Mouse (Mus musculus): ENCODE measurements around the gene Isca2.

Gene Isca2

DNA sequence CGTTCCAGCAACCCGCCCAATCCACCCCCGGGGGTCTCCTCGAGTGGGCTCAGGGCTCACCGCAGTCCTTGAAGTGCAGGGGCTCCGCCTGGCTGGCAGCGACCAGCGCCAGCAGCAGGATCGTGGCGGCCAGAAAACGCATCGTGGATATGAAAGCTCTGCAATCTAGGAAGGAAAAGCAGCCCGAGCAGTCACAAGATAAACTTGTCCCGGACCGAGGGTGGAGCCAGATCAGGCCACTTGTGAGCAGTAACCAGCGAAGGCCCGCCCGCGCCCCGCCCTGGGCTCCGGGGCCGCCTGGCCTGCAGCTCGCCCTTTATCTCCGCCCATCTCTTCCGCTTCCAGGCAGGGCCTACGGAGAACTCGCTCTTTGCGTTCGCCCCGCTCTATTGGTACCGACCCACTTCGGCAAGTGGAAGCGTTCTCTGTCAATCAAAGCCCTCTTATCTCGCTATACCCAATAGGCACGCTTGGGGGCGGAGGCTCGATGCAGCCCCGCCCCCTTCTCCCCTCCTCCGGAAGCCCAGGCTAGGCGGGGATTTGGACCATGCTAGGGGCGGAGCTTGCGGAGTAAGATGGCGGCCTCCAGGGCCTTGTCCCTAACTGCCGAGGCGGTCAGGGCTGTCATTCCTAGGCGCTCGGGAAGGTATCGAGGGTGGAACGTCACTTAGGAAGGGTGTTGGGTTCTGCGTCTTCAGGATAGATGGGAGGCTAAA lies at the start of gene Isca2, which contains the start of gene Npc2:
Isca2 (plus strand) TSS at position 526 of the 716 bp plus-strand sequence.
Npc2 (minus strand) TSS at position 427 of the 716 bp plus-strand sequence.
- peak; percentile 99 for DNase-seq (ENCODE audit: low spot score)

DNA sequence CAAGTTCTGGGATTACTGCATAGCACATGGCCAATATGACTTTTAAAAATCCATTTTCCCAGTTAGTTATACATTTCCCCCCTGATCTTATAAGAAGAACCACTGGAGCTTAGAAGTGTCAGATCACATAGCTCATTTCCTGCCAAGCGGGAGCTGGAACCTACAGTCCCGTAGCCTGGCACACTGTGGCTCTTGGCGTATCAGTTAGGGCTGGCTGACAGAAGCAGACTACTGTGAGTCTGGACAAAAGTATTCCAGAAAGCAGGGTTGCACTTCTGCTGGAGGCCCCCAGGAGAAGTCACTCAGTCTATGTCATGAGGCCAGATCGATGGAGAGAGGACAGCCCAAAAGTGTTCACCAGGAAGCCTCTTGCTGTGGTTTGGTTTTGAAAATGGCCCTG lies 46.7 kb upstream of the Isca2 start:
- DNase-seq (ENCODE audit: low spot score) = no peak

DNA sequence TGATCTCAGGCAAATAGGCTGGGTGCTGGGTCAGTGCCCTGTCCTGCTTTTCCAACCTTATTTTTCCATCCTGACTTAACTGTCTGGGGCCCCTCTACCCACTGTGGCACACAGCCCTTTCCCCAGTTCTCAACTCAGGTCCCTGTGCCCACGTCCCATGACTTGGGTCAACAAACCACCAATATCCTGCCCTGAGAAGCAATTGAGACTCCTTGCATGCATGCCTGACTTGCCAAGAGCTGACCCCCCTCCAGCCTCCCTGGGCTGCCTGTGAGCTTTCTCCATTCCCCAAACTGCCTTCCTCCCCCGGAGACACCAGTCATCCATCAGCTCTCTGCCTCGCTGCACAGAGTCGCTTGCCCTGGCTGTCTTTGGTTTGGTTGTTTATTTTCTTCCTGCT lies 46.1 kb upstream of the Isca2 start:
- DNase-seq (ENCODE audit: low spot score) = no peak

DNA sequence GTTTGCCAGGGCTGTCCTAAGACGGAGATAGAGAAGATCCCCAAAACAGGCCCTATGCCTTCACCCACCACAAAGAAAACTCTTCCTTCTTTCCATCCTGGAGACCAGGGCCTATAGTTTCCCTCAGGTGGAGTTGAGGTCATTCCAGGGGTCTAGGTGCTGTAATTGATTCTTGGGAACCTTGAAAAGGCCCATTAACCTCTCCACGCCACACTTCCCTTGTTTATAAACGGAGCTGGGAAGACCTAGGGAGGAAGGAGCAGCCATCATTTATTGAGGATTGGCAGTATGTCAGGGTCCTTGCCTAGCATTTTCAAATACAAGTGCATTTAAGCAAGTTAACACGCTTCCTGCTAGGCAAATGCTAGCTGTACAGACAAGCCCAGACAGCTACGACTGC lies 45.6 kb upstream of the Isca2 start:
- no peak for DNase-seq (ENCODE audit: low spot score)

DNA sequence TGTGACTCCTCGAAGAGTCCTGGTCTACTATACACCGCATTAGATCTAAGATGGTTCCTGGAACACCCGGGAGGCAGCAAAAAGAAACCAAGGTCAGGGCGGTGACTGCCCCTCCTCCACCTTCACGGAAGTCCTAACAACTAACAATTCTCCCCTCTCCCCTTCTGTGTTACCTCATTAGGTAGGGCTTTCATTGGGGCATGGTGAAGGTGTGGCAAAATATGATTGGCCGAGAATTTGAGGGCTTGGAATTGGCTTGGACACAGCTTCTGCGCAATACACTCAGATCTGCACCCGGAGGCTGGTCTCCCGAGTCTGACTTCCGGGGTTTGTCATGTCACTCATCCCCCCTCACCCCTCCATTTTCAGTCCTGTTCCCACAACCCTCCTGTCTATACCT lies 44.6 kb upstream of the Isca2 start:
- DNase-seq (ENCODE audit: low spot score) = no peak

DNA sequence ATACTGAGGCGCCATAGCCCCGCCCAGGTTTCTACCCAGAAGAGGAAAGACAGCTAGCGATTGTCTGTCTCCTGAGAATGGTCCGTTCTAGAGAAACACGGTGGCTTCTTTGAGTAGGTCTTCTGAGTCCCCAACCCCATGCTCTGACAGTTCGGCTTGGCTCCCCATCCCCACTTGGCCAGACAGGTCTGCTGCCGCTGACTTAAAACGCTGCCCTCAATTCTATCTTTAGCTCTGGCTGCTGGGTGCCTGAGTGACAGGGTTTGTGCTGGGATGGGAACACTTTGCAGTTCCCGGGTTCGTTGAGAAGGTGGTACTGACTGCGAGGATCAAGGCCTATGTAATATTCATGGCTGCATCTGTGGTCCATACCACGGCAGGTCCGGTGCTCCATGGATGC lies 39.7 kb upstream of the Isca2 start:
- no peak for DNase-seq (ENCODE audit: low spot score)

DNA sequence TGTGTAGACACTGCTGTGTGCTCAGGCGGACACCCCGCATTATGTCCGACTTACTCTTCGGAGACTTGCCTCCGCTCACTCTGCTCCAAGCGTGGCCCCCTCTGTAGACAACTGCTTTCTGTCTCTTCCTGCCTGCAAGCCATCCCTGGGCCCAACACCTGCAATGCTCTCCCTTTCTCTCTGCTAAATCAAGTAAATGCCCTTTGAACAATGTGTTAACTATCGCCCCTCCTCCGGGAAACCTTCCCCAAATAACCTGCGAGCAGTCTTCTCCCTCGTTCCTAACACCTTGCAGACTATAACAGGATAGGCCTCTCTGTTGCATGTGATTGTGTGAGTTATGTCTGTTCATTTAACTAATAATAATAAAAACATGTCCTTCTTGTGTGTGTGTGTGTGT lies 29.6 kb upstream of the Isca2 start:
- DNase-seq (ENCODE audit: low spot score) = no peak

DNA sequence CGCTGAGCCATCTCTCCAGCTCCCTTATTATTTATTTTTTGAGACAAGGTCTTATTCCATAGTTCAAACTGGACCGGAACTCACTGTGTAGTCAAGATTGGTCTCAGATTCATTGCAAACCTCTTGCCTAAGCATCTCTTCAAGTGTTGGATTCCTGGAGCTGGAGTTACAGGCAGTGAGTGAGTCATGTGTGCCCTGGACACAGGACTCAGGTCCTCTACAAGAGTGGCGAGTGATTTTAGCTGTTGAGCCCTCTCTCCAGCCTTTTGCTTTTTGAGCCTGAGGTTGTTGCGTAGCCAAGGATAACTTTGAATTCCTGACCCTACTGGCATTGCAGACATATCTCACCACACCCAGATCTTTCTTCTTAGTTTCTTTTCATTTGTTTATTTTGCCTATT lies 27.4 kb upstream of the Isca2 start:
- no peak for DNase-seq (ENCODE audit: low spot score)

DNA sequence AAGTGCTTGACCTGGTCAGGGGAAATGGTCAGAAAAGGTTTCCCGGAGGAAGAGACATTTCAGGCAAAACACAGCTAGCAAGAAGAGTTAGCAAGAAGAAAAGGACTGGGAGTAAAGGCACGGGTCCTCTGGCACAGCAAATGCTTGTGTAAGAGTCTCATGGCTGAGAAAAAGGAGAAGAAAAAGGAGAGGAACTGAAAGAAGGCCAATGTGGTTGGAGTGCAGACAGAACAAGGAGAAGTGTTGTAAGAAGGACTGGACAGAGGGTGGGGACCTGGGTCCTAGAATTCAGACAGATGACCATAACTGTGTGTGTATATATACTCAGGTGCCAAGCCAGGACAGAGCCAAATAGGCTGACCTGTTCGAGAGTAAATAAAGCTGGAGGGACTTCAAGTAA lies 24.9 kb upstream of the Isca2 start:
- no peak for DNase-seq (ENCODE audit: low spot score)

DNA sequence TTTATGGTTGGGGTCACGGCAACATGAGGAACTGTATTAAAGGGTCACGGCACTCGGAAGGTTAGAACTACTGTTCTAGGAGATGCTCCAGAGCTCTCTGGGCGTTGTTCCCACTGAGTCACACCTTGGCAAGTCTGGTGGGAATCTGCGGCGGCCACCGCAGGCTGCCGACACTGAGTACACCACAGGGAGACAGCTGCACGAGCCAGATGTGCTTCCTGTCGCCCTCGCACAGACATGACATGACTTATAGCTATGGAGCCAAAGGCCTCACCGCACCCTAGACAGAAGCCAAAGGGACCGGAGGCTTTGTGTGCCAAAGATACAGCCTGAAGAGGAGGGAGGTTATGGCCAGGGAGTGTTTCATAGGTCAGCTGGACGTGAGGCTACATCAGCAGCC lies 22.4 kb upstream of the Isca2 start:
- no peak for DNase-seq (ENCODE audit: low spot score)

DNA sequence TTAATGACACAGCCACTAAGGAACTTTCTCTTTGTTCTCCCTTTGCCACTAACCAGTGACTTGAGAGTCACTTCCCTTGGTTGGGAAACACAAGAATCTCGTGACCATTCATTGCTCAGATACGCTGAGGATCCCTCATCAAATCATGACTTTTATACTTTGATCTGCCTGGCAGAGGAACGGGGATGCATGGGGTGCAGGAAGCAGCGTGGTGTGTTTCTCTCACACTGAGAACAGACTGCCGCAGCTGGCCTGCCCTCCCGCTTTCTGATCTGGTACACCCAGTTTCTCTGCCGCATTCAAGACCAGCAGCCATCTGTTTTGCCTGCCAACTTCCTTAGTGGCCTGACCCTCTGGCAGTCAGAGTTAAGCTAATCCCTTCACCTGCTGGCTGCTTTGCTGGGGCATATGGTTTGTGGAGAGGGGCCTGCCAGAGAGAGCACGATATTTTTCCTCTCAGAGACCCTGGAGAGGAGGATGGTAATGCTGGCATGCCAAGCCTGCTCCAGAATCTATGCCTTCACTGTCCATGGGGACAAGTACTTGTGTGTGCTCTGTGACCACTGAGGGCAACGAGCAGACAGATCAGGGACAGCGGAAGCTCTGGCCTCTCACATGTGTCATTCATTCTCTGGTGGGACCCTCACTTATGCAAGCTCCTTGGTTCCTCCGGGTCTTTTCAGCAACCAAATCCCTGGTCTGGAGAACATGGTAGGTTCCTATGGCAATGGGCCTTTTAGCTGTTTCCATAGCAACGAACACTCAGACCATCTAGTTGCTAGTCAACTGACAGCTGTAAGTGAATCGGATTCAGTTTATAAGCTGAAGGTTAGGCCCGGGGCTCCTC lies 20.7 kb upstream of the Isca2 start:
- no peak for DNase-seq (ENCODE audit: low spot score)

DNA sequence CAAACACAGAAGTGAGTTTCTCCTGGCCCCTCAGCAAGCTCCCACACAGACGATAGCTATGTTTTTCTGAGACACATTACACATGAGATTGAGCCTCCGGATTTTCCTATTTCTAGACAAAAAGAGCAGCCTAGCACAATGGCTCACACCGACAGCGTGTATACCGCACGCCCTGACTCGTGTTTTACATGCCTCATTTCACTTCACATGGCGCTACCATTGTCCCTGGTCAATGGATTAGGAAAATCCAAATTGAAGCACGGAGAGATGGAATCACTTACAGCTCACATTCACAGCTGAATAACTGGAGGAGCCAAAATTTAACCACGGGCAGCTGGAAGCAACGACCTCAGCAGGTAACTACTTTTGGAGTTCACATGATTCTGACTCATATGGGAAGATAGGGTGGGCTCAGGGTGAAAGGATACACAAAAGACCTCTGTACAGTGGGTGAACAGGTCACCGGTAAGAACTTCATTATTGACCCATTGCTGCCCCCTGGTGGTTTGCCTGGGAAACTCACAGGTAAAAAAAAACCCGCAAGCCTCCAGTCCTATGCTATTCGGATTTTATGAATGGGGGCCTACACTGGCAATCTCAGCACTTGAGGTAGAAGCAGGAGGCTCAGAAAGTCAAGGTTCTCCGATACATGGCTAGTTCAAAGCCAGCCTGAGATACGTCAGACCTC lies 17.9 kb upstream of the Isca2 start:
- DNase-seq (ENCODE audit: low spot score) = peak; percentile 65

DNA sequence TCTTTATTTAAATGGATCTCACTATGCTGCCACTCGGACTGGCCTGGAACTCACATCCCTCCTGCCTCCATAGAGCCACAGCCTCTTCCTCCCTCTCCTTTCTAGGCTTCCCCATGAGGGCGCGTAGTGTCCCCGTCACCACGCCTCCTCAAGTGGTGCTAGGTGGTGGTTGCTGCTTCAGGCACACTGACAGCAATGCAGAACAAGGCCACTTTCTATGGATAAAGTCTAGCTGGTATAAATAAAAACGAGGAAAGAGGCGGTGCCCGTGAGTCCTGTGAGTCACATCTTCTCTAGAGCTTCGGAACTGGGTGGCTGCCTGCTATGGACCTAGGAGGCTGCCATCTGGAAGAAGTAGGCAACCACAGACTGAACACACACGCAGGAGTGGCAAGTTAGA lies 17.0 kb upstream of the Isca2 start:
- DNase-seq (ENCODE audit: low spot score) = no peak

DNA sequence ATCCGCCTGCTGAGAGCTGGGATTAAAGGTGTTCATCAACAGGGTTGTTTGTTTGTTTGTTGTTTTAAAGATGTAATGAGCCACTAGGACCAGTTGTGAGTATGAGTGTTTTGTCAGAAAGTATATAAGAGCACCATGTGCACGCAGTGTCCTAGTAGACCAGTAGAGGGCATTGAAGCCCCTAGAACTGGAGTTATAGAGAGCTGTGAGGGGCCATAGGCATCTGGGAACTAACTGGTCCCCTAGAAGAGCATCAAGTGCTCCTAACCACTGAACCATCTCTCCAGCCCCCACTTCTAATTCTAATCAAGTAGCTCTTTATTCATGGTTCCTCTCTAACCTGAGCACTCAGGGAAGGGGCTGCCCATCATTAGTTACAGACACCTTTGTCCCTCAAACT lies 14.0 kb upstream of the Isca2 start:
- DNase-seq (ENCODE audit: low spot score) = no peak

DNA sequence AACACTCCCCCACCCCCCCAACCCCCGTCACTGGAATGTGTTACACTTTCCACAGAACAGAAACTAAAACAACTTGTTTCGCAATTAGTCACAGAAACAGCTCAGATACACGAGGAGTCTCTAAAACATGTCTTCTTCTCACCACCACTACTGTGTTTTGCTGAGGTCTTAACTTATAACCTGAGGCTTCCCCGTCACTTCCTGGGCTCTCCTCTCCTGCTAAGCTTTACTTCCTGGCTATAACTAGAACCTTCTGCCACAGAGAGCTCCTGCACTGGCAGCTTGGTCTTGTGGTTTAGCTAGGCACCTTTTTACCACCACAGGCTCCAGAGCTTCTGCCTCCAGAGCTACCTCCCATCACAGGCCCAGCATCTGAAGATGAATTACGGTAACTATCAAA lies 10.5 kb upstream of the Isca2 start:
- DNase-seq (ENCODE audit: low spot score) = no peak

DNA sequence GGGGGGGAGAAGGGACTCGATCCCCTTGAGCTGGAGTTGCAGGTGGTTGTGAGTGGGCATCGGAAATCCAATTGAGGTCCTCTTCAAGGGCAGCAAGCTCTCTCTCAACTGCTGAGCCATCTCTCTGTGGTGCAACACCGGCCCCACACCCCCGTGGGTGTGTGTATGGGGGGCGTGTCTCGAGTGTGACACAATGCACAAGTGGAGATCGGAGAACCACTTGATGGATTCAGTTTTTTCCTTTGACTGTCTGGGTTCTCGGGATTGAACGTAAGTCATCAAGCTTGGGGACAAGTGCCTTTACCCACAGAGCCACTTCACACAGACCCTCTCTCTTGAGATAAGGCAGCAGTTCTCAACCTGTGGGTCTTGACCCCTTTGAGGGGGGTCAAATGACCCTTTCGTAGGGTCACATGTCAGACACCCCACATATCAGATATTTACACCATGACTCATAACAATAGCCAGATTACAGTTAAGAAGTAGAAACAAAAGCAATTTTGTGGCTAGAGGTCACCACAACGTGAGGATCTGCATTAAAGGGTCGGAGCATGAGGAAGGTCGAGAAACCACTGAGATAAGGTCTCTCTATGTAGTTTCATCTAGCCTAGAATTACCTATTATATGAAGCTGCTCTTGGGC lies 9.4 kb upstream of the Isca2 start:
- no peak for DNase-seq (ENCODE audit: low spot score)

DNA sequence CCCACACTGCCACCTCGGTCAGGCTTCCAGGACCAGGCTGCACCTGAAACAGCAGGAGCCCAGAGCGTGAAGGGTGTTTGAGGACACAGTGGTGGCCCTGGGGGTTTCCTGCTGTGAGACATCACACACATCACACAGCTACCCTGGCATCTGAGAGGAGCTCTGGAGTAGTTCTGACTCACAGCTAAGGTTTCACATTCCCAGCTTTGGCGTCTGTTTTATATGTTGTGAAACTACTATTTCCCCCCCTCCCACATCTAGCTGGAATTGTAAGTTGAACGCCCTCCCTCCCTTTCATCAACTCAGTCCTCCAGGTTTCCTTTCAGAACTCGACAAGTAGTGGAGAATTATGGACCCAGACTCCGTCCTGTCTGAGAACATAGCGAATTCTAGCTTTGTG lies 8.3 kb upstream of the Isca2 start:
- DNase-seq (ENCODE audit: low spot score) = no peak

DNA sequence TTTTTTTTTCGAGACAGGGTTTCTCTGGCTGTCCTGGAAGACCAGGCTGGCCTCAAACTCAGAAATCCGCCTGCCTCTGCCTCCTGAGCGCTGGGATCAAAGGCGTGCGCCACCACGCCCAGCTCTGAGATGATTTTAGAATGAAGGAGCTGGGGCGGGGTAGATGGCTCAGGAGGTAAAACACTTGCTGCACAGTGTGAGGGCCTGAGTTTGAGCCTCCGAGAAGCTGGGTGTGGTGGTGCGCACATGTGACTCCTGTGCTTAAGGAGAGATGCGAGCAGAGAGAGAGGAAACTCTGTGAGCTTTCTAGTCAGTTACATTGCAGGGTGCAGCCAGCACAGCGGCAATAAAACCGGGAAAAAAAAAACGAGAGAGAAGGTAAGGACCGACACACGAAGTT lies 7.5 kb upstream of the Isca2 start:
- DNase-seq (ENCODE audit: low spot score) = no peak

DNA sequence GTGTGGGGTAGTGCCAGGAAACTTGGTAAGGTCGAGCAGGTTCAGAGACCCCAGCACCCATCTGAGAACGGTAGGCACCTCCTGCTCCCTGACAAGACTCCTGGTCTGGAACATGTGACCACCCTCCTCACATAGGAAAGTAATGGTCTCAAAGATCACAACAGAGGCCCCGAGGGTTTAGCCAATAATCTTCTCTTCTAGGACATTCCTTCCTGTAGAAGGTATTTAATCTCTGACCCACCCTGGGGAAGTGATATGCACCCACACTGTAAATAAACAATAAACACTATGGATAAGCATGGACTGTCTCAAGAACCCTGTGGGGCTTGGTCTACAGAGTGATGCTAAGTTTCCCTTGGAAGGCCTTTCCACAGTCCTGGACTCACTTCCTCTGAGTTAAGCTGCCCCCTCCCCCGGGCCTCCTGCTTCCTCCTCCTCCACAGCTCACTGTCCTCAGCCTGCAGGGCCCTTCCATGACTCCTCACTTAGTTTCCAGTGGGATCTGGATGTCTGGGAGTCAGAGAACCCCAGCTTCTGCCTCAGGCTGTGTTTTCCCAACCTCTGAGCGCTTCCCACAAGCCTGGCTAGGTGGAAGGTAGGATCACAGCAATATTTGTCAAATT lies 6.8 kb upstream of the Isca2 start:
- no peak for DNase-seq (ENCODE audit: low spot score)

DNA sequence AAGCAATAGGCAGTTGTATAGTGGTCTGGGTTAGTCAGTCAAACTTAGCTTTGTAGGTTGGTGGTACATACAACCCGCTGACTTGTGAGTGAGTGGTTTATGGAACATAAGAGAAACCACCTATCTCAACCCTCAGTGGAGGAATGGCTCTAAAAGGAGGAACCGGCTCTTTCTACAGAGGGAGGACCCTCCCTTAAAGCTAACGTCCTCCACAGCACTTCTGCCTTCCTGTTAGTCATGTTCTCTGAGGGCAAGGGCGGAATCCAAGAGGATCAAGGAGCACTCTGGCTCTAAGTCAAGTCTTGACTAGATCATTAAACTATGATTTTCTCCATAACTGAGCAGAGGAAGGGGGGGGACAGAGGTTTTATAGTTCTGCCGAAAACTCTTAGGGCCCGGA lies 5.5 kb upstream of the Isca2 start:
- no peak for DNase-seq (ENCODE audit: low spot score)

DNA sequence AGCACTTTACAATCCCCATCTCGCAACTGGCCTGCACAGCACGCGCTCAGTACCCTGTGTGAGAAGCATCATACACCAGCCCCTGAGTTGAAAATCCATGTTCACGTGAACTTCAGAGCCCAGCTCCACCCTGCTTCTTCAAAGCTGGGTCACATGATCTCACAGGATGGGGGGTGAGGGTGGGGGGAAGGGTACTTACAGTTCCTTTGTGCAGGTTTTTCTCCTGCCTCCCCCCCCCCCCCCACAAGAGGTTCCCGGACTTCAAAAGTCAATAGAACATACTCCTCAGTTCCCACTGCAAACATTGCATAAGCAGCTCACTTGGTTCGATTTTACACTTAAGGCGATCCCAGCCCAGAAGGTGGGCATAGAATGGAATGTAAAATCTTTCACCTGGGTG lies 3.4 kb upstream of the Isca2 start:
- DNase-seq (ENCODE audit: low spot score) = no peak

DNA sequence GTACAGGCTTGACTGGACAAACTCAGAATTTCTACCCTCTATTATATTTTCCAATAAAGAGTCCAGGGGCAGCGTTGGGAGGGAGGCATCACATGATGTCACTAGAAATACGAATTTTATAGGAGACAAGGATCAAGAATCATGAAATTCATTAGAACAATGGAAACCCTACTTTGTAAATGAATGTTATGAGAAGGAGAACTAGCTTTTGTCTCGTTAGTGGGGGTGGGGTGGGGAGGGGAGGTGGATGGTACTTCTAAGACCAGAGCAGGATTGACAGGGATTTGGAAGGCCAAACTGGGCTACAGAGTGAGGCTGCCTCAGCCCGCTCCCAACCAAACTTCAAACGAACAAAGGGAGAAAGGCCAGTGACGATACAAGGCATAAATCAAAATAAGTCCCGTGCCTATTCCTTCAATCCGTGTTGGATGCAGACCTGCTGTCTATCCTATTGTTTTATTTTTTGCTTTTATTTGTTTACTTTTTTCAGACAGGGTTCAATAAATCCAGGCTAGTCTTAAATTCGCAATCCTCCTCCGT lies 1.0 kb upstream of the Isca2 start:
- DNase-seq (ENCODE audit: low spot score) = peak; percentile 33
